Mouse (Mus musculus) heart, postnatal 14 days (tissue): Measurements from ENCODE around the gene Polr2c. TPM values are rescaled to one million over a fixed set of nuclear protein-coding genes. Genes with fewer than 3 reads are reported as not detected.

Experiments used
- DNase-seq, 2 experiments: peaks; one replicate each; pipeline ENCODE4 v3.0.0; 2021 to 2022
- intact Hi-C: fragments of 180-260 bp; cut with DNase I; formaldehyde crosslinking; loops from one replicate; pipeline ENCODE4 v1.15.1; 2025
- total RNA-seq, 2 experiments: library from RNA; stranded (reverse); gene quantifications; 2 replicates each; pipeline ENCODE4 v1.2.3; 2021

Polr2c gene
- total RNA-seq, 2 experiments from 2014 or later = 65.4 to 65.8 TPM

DNA sequence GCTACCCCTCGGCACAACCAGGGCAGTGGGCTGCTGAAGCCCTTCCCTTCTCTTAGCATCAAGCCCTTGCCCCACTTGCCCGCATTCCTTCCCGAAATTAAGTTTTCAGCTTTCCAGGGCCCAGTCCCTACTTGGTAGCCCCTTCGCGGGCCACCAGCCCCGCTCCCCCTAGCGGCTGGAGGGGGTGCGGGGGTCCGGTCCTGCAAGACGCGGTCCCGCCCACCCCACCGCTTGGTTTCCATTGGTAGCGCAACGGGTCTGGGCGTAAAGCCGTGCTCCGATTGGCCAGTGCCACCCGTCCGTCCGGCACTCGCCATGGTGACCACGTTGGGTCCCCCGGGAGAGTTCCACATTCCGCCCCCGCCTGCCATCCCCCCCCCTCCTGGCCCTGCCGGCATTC is 60.1 kb downstream of the Polr2c start:
- DNase-seq = peak; percentile 96 to 98
- intact Hi-C loops = loop anchor here (10.0 kb wide), 1 partner anchor 313 kb away; the partner anchor contains the start of genes Fam192a and Rspry1

DNA sequence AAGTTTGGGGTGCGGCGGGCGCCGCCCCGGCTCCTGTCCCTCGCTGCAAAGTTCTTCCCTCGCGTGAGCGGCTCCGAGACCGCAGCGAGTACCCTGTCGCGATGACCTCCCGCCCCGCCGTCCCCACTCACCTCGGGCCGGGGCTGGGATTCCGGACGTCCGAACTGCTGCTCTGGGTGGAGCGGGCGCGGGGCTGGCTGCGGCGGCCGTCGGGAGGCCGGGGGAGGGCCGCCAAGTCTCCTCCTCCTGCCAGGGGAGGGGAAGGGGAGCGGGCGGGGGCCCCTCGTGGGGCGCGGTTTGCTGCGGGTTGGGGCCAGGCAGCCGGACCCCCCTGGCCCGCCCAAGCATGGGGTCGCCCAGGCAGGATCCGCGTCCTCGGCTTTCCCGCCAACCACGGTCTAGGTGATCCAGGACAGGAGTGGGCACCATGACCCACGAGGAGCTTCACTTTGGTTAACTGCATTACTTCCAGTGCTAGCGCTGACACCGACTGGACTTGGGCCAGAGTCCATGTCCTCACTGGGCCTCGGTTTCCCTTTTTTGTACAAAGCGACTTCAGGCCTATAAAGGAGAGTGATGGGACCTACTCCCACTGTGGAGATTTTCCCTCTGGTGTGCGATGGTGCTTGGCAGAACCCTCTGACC is 60.7 kb downstream of the Polr2c start, which contains the start of gene Ccdc102a:
Gene Ccdc102a, minus strand, starts transcription at position 248 of the 645 bp plus-strand sequence.
- intact Hi-C loops = loop anchor here (10.0 kb wide), 1 partner anchor 313 kb away; the partner anchor contains the start of genes Fam192a and Rspry1
- peak; percentile 80 to 83 for DNase-seq

DNA sequence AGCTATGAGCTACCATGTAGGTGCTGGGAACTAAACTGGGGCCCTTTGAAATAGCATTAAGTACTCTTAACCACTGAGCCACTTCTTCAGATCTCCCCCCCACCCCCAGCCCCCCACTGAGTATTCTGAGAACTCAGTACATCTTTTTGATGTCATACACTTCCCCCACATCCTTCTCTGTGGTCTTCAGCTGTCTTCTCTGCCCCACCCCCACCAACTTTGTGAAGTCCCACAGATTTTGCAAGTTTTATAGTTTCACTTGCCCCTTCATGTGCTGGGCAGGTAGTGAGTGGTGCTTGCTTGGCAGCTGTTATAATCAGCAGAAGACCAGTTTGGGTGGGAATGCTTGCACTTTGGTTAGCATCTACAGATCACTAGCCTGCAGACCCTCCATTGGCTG is 62.0 kb downstream of the Polr2c start:
- no peak for DNase-seq
- intact Hi-C loops = loop anchor here (10.0 kb wide), 1 partner anchor 314 kb away; the partner anchor contains the start of genes Fam192a and Rspry1

DNA sequence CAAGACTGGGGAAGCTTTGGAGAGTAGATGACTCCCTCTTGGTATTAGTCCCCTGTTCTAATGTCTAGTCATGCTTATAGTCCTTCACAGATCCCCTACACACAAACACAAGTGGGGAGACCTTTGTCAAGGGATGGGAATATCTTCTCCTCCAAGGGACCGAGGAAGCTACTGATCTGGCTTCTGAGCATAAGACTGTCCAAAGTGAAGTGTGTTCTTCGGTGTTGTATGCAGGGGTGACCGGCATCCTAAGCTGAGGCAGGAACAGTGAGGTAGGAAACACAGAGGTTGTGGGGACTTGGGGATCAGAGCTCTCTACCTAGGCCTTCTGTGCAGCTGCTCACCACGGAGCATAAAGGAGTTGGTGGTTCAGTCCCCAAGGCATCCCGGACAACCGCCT is 64.9 kb downstream of the Polr2c start:
- DNase-seq = no peak
- intact Hi-C loops = no loop called here

DNA sequence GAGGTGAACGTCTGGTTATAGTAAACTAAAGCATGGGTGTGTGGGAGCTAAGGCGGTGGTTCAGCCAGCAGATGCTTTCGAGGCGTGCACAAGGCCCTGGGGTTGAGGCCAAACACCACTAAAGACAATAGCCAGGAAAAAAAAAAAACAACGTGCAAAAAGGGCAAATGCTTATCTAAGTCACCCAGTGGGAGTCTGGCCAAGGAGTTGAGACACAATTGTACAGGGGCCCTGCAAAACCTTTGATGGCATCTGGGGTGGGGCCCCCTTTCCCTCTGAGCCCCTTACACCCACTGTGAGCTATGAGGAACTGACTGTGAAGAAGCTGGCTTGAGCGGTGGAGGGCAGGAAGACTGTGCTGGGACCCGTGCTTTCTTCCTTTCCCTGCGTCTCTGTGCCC is 65.4 kb downstream of the Polr2c start:
- intact Hi-C loops = no loop called here
- DNase-seq = peak; percentile 41 to 47

Other genes starting within 250 kb of the Polr2c start
- 10 to 100 TPM; 90.8 to 90.9 TPM for gene Arl2bp, start 190.8 kb upstream of the Polr2c start, total RNA-seq
- under 1 TPM; 0.61 to 0.86 TPM for gene Pllp, start 161.2 kb upstream of the Polr2c start, total RNA-seq
- under 1 TPM in 1 of 2 experiments, not detected in 1; 0.90 TPM for gene Ccl22, start 111.9 kb upstream of the Polr2c start, total RNA-seq
- gene Cx3cl1, start 85.4 kb upstream of the Polr2c start, total RNA-seq = 1 to 10 TPM; 2.8 to 3.2 TPM
- not detected for gene Ccl17, start 47.0 kb upstream of the Polr2c start, total RNA-seq
- 100 to 1,000 TPM; 400 to 427 TPM for gene Coq9, start 19.1 kb upstream of the Polr2c start, total RNA-seq
- 10 to 100 TPM; 76.8 to 92.4 TPM for gene Ciapin1, start 19.1 kb upstream of the Polr2c start, total RNA-seq
- 10 to 100 TPM; 23.3 to 26.5 TPM for gene Dok4, start 18.9 kb downstream of the Polr2c start, total RNA-seq
- gene Ccdc102a, start 60.6 kb downstream of the Polr2c start, total RNA-seq = 10 to 100 TPM; 10.8 to 10.9 TPM
- gene Adgrg5, start 66.2 kb downstream of the Polr2c start, total RNA-seq = under 1 TPM; 0.22 to 0.50 TPM
- 10 to 100 TPM; 59.3 to 73.3 TPM for gene Adgrg1, start 117.3 kb downstream of the Polr2c start, total RNA-seq
- 1 to 10 TPM; 1.5 TPM for gene Adgrg3, start 160.2 kb downstream of the Polr2c start, total RNA-seq
- gene Drc7, start 197.7 kb downstream of the Polr2c start, total RNA-seq = under 1 TPM in 1 of 2 experiments, not detected in 1; 0.31 TPM
- gene Katnb1, start 223.7 kb downstream of the Polr2c start, total RNA-seq = 1 to 10 TPM; 7.8 to 8.1 TPM